Mouse (Mus musculus): Measurements from ENCODE around the gene Aqp12. TPM values are rescaled to one million over a fixed set of nuclear protein-coding genes. Genes with fewer than 3 reads are reported as not detected.

Aqp12 gene
- polyA plus RNA-seq, 1 experiment from 2014 or later, result not detected

DNA sequence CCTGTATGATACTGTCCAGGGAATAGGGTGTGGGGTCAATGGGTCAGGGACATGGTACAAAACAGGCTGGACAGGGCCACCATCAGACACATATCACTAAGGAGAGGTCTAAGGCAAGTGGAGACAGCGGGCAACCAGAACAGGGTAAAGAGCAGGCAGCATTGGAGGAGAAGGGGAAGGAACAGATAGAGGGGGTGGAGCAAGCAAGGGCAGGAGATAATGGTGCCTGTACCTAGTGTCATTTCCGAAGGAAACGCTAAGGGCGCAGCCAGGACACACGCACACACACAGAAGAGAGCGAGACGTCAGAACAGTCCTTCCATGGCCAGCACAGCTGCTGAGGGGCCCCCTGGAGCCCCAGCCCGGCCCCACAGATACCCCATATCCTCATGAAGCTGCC, 20.5 kb downstream of the Aqp12 start:
- H3K27ac ChIP-seq, result no peak overlapping the region
- H3K4me2 ChIP-seq, result no peak overlapping the region
- no peaks in the 10 kb centered on the region for H3K9me3 ChIP-seq
- H3K9ac ChIP-seq, result no peak overlapping the region
- no peaks in the 10 kb centered on the region for H3K27me3 ChIP-seq
- H3K36me3 ChIP-seq, result no peaks in the 10 kb centered on the region
- no peaks in the 10 kb centered on the region for H3K4me1 ChIP-seq
- H3K4me3 ChIP-seq, result no peak overlapping the region
- WGBS, result 87% methylated on average over 8 of the region's 8 CpGs
- no peak for ATAC-seq (ENCODE audit: insufficient number of reproducible peaks, low FRiP score, low TSS enrichment, low read depth)

DNA sequence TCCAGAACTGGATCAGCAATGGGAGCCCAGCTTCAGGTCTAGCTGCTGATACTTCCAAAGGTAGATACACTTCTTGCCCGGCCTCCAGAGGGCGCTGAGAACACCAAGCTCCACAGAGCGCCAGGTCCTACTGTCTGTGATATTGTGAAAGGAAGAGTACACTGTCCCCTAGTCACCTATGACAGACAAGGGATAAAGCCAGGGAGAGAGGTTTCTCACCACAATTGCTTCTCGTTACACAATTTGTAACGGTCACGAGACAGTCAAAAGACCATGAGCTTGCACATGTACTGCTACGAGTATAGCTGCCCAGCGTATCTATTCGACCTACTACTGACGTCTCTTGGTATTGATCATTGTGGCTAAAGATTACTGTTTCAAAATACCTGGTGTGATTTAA, 23.3 kb downstream of the Aqp12 start:
- 92% methylated on average over 10 of the region's 10 CpGs for WGBS
- Histone ChIP-seq H3K4me3 (no peak overlapping the region), H3K4me2 (no peak overlapping the region), H3K4me1 (no peaks in the 10 kb centered on the region), H3K36me3 (no peaks in the 10 kb centered on the region), H3K9me3 (no peaks in the 10 kb centered on the region), H3K27ac (no peak overlapping the region), H3K27me3 (no peaks in the 10 kb centered on the region), H3K9ac (no peak overlapping the region)
- ATAC-seq (ENCODE audit: insufficient number of reproducible peaks, low FRiP score, low TSS enrichment, low read depth), result no peak

DNA sequence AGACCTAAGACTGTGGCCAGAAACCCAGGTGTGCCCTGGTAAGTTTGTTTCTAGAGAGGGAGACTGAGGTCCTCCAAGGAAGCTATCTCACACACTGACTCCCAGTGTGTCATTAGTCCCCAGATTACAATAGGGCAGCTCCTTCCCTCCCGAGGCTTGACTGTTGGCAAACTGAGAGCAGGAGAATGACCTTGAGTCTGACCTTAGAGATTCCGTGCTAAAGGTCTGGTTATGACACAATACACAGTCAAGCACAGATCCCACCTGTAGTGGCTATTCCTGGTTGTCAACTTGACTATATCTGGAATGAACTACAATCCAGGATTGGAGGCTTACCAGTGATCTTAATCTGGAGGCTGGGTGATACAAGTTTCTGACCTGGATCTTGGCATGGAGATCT, 23.9 kb downstream of the Aqp12 start:
- Histone ChIP-seq H3K4me2 (no peak overlapping the region), H3K9ac (no peak overlapping the region), H3K36me3 (no peaks in the 10 kb centered on the region), H3K27ac (no peak overlapping the region), H3K4me3 (no peak overlapping the region), H3K4me1 (no peaks in the 10 kb centered on the region; the same call in 1 of the 2 replicates), H3K9me3 (no peaks in the 10 kb centered on the region), H3K27me3 (no peaks in the 10 kb centered on the region)
- WGBS, result 66% methylated on average over 2 of the region's 2 CpGs
- ATAC-seq (ENCODE audit: insufficient number of reproducible peaks, low FRiP score, low TSS enrichment, low read depth), result no peak

DNA sequence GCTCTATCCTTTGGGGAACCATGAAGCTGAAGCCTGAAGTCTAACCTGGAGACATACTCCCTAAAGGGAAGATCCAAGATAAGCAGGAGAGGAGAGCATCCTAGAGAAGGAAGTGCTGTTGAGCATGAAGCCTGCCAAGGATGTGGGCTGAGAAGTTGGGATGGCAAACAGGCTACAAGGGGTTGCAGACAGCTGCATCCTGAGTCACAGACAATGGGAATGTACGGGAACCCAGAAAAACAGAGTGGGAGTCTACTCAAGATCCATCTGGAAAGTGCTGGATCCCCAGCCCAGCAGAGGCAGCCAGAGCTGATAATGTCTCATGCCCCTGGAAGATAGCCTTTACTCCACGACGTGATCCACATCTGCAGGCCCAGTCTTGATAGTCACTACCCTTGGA, 25.1 kb downstream of the Aqp12 start:
- Histone ChIP-seq H3K9me3 (no peaks in the 10 kb centered on the region), H3K36me3 (no peaks in the 10 kb centered on the region), H3K27ac (no peak overlapping the region), H3K9ac (no peak overlapping the region), H3K27me3 (no peaks in the 10 kb centered on the region), H3K4me3 (no peak overlapping the region), H3K4me2 (no peak overlapping the region), H3K4me1 (no peaks in the 10 kb centered on the region; the same call in 1 of the 2 replicates)
- no peak for ATAC-seq (ENCODE audit: insufficient number of reproducible peaks, low FRiP score, low TSS enrichment, low read depth)
- 75% methylated on average over 3 of the region's 3 CpGs for WGBS

DNA sequence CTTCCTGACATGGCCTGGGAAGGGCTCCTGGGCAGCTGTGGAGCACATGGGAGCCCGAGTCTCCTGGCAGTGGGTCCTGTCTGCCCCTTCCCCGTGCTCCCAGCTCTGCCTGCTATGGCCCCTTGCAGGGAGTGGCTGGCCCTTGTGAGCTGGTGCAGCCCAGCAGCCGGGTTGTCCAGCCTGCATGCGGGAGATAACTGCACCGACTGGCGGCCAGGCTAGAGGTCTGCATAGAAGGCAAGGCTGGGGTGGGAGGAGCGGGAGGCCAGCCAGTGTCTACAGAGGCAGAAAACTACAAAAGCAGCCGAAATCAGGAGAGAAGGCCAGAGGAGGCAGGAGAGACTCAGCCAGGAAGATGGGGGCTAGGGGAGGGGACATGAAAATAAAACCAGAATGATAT, 27.9 kb downstream of the Aqp12 start:
- Histone ChIP-seq H3K4me1 (no peaks in the 10 kb centered on the region; the same call in 1 of the 2 replicates), H3K9ac (no peak overlapping the region), H3K4me2 (no peak overlapping the region), H3K27ac (no peak overlapping the region), H3K27me3 (no peaks in the 10 kb centered on the region), H3K36me3 (peaks cover 5% of the 10 kb centered on the region; the same call in 1 of the 2 replicates), H3K9me3 (no peaks in the 10 kb centered on the region), H3K4me3 (no peak overlapping the region)
- ATAC-seq (ENCODE audit: insufficient number of reproducible peaks, low FRiP score, low TSS enrichment, low read depth), result no peak
- 60% methylated on average over 8 of the region's 8 CpGs for whole genome bisulfite sequencing

DNA sequence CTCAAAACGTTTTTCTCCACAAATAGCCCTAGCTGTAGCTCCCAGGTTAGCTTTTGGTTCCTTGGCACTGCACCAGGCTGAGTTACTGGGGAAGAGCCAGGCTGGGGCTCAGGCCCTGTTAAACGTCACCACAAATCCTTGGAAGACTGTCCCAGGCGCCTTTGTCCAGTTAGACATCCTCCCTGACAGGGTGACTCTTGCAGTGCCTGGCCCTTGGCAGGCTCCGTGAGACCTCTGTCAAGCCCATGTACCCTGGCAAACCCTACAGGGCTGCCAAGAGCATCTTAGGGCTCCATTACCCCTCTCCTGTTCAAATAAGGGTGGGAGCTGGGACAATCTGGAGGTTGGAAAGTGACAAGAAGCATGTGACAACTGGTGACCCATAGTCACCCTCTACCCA, 29.8 kb downstream of the Aqp12 start:
- H3K27me3 ChIP-seq, result no peaks in the 10 kb centered on the region
- WGBS, result 70% methylated on average over 4 of the region's 4 CpGs
- no peak overlapping the region for H3K27ac ChIP-seq
- H3K4me3 ChIP-seq, result no peak overlapping the region
- no peaks in the 10 kb centered on the region for H3K9me3 ChIP-seq
- no peak overlapping the region for H3K4me2 ChIP-seq
- H3K9ac ChIP-seq, result no peak overlapping the region
- no peak for ATAC-seq (ENCODE audit: insufficient number of reproducible peaks, low FRiP score, low TSS enrichment, low read depth)
- no peaks in the 10 kb centered on the region; the same call in 1 of the 2 replicates for H3K4me1 ChIP-seq
- H3K36me3 ChIP-seq, result peaks cover 14% of the 10 kb centered on the region

DNA sequence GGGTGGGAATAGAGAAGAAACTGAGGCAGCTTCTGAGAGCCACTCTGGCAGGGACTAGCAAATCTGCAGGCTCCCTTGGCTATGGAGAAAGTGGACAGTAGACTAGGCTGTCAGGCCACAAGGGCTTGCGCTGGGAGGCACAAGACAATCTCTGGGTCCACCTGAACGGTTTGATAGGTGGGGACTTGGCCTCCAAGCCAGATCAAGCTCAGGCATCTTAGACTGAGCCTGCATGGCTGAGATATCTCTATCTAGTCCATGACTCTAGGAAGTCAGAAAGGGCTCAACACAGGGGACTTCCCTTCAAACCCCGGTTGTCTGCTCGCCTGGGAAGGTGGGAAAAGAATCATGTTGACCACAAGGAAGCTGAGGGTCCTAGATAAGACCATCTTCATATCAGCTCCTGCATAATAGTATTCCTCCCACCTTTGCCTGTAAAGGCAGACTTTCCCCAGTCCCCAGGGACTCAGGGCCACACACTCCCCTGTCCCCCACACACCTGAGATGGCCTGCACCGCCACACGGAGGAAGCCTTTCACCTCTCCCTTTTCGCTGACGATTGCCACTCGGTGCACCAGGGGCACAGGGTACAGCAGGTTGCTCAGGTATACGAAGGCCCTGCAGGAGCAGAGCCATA, 40.1 kb downstream of the Aqp12 start:
- no peak overlapping the region for H3K4me2 ChIP-seq
- H3K9ac ChIP-seq, result no peak overlapping the region
- no peak overlapping the region for H3K4me3 ChIP-seq
- H3K27me3 ChIP-seq, result no peaks in the 10 kb centered on the region
- no peaks in the 10 kb centered on the region for H3K4me1 ChIP-seq
- no peak overlapping the region for H3K27ac ChIP-seq
- no peaks in the 10 kb centered on the region for H3K9me3 ChIP-seq
- 82% methylated on average over 10 of the region's 10 CpGs for WGBS
- H3K36me3 ChIP-seq, result 0 out of 2 replicates have a peak, but pooled peaks cover 11% of the 10 kb centered on the region
- no peak for ATAC-seq (ENCODE audit: insufficient number of reproducible peaks, low FRiP score, low TSS enrichment, low read depth)

DNA sequence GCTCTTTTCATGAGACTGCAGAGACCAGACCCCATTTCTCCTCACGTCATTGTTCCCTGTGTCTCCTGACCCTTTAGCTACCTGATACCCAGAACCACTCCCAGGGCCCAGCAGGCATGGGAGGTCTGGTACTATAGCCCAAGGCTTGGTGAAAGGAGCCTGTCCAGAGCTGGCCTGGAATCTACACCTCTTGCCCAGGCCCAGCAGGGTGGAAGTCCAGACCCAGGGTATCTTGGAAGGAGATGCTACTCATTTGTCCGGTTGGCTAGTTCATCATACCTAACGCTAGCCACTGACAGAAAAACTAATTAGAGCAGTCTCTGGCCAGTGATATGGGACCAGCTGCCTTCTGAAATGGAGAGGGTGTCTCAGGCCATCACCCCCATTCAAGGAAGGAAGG, 43.9 kb downstream of the Aqp12 start:
- no peak overlapping the region for H3K9ac ChIP-seq
- H3K4me3 ChIP-seq, result no peak overlapping the region
- 92% methylated on average over 3 of the region's 3 CpGs for WGBS
- ATAC-seq (ENCODE audit: insufficient number of reproducible peaks, low FRiP score, low TSS enrichment, low read depth), result no peak
- H3K4me1 ChIP-seq, result no peaks in the 10 kb centered on the region
- H3K27me3 ChIP-seq, result no peaks in the 10 kb centered on the region
- peaks cover 8% of the 10 kb centered on the region; the same call in 1 of the 2 replicates for H3K36me3 ChIP-seq
- no peak overlapping the region for H3K4me2 ChIP-seq
- no peak overlapping the region for H3K27ac ChIP-seq
- H3K9me3 ChIP-seq, result no peaks in the 10 kb centered on the region

DNA sequence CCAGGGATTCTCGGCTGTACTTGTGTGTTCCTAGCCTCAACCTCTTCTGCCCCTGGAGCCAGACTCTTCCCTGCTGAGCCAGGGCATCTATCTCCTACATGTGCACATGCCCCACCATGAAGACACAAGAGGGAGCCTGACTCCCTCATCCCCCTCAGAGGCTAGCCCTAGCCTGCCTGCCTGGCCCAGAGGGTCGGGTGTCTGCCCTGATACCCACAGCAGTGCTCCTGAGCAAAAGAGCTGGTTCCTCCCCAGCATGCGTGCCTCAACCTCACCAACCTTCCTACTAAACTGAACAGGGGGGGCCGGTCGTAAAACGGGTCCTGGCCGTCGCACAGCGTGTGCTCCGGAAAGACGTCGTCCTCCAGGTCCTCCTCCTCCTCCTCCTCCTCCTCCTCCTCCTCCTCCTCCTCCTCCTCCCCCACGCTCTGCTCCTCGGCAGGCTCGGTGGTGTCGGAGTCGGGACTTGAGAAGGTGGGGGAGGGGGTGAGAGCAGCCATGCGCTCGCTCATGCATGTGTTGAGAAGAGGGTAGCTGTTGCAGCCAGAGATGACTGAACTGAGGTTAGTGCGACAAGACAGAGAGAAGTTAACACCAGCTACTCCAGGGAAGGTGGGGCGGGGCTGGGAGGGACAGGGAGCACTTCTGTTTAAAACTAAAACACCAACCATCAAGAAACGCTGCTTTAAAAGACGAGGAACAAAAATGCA, 45.1 kb downstream of the Aqp12 start:
- peak overlapping the region; percentile 26; the same call in 1 of the 2 replicates for H3K4me2 ChIP-seq
- H3K4me1 ChIP-seq, result no peaks in the 10 kb centered on the region
- no peaks in the 10 kb centered on the region for H3K9me3 ChIP-seq
- no peak overlapping the region for H3K9ac ChIP-seq
- 37% methylated on average over 18 of the region's 23 CpGs for WGBS
- no peaks in the 10 kb centered on the region for H3K27me3 ChIP-seq
- H3K27ac ChIP-seq, result no peak overlapping the region
- peaks cover 14% of the 10 kb centered on the region for H3K36me3 ChIP-seq
- no peak overlapping the region for H3K4me3 ChIP-seq
- no peak for ATAC-seq (ENCODE audit: insufficient number of reproducible peaks, low FRiP score, low TSS enrichment, low read depth)

Other genes with a start within 250 kb of the Aqp12 start
- 73.6 and 80.7 TPM in 2 replicates for gene Gpc1, start 174.7 kb upstream of the Aqp12 start, polyA plus RNA-seq (2015; fragmentation: Nextera tagmentation; extraction: Ambion mirVana)
- gene Ankmy1, start 103.4 kb upstream of the Aqp12 start, polyA plus RNA-seq (2015; fragmentation: Nextera tagmentation; extraction: Ambion mirVana), result 0.20 and 0.43 TPM in 2 replicates
- 9.8 and 11.7 TPM in 2 replicates for gene Dusp28, start 99.4 kb upstream of the Aqp12 start, polyA plus RNA-seq (2015; fragmentation: Nextera tagmentation; extraction: Ambion mirVana)
- 37.7 and 44.7 TPM in 2 replicates for gene Rnpepl1, start 95.6 kb upstream of the Aqp12 start, polyA plus RNA-seq (2015; fragmentation: Nextera tagmentation; extraction: Ambion mirVana)
- 29.1 and 29.9 TPM in 2 replicates for gene Capn10, start 72.0 kb upstream of the Aqp12 start, polyA plus RNA-seq (2015; fragmentation: Nextera tagmentation; extraction: Ambion mirVana)
- 1.8 and 2.5 TPM in 2 replicates for gene Gpr35, start 55.5 kb upstream of the Aqp12 start, polyA plus RNA-seq (2015; fragmentation: Nextera tagmentation; extraction: Ambion mirVana)
- 18.7 and 19.1 TPM in 2 replicates for gene Kif1a, start 95.6 kb downstream of the Aqp12 start, polyA plus RNA-seq (2015; fragmentation: Nextera tagmentation; extraction: Ambion mirVana)
- not detected in 2 replicates for gene Agxt, start 128.9 kb downstream of the Aqp12 start, polyA plus RNA-seq (2015; fragmentation: Nextera tagmentation; extraction: Ambion mirVana)
- 27.6 and 28.8 TPM in 2 replicates for gene 2310007B03Rik, start 154.6 kb downstream of the Aqp12 start, polyA plus RNA-seq (2015; fragmentation: Nextera tagmentation; extraction: Ambion mirVana)
- gene Crocc2, start 162.4 kb downstream of the Aqp12 start, polyA plus RNA-seq (2015; fragmentation: Nextera tagmentation; extraction: Ambion mirVana), result 0.23 and 0.24 TPM in 2 replicates
- 15.2 and 16.0 TPM in 2 replicates for gene Sned1, start 229.5 kb downstream of the Aqp12 start, polyA plus RNA-seq (2015; fragmentation: Nextera tagmentation; extraction: Ambion mirVana)

Data from limb, embryonic 15.5 days (tissue).